8 mouse cellular contexts compared by ENCODE assay signal in genomic region chr2:33918318-33918717, GRCm38 (mm10). TPM values are rescaled to one million over a fixed set of nuclear protein-coding genes. Genes with fewer than 3 reads are reported as not detected.
A peak's percentile ranks its signal among the peaks of the same experiment; 100 is the strongest.
DNase-seq lines count a peak whose midpoint lies in the region; ATAC-seq lines count a peak whose summit lies in the region.

No protein-coding gene starts in this region.

- H3K27me3 ChIP-seq in hindbrain, embryonic 10.5 days (ENCODE audit: insufficient read depth, poor library complexity, severe bottlenecking) = peaks cover 25% of the 10 kb centered on the region
- H3K27me3 ChIP-seq in hindbrain, embryonic 14.5 days (ENCODE audit: control insufficient read depth, insufficient read depth, low read length) = no peaks in the 10 kb centered on the region

- H3K9ac ChIP-seq in hindbrain, embryonic 14.5 days = no peak overlapping the region

- H3K36me3 ChIP-seq in hindbrain, embryonic 10.5 days = no peaks in the 10 kb centered on the region
- H3K36me3 ChIP-seq in hindbrain, embryonic 14.5 days (replicated peaks; ENCODE audit: control insufficient read depth, insufficient read depth) = no peaks in the 10 kb centered on the region

- H3K27ac ChIP-seq in hindbrain, embryonic 10.5 days = 0 out of 2 replicates have a peak overlapping the region, but pooled peaks have one; percentile 35
- no peak overlapping the region for H3K27ac ChIP-seq in hindbrain, embryonic 14.5 days

- H3K4me1 ChIP-seq in hindbrain, embryonic 10.5 days (replicated peaks) = peaks cover 35% of the 10 kb centered on the region
- peaks cover 8% of the 10 kb centered on the region; the same call in 1 of the 2 replicates for H3K4me1 ChIP-seq in hindbrain, embryonic 14.5 days (replicated peaks; ENCODE audit: control insufficient read depth, insufficient read depth, low read length)

- no peak for ATAC-seq in hindbrain, embryonic 14.5 days (ENCODE audit: low FRiP score)

- DNase-seq in hindbrain, embryonic 10.5 days (ENCODE audit: low spot score) = peak; percentile 48
- DNase-seq in hindbrain, embryonic 14.5 days (ENCODE audit: low spot score) = no peak
- DNase-seq in CD4-positive helper T cell, adult 2 months (ENCODE audit: low read depth, low spot score) = peak; percentile 71
- DNase-seq in adipocyte (ENCODE audit: low spot score) = peak; percentile 29
- peak; percentile 63 for DNase-seq in forelimb bud, embryonic 11.5 days (ENCODE audit: low read depth, low spot score)
- DNase-seq in lung, adult 18-20 months = peak; percentile 28 to 43
- peak; percentile 45 to 69 for DNase-seq in spleen, postnatal 14 days (ENCODE audit: low spot score in 2 of 2)
- no peak for DNase-seq in frontal cortex, postnatal 36 days (ENCODE audit: low spot score in 2 of 2)

- H3K9me3 ChIP-seq in hindbrain, embryonic 10.5 days = no peaks in the 10 kb centered on the region
- no peaks in the 10 kb centered on the region for H3K9me3 ChIP-seq in hindbrain, embryonic 14.5 days (ENCODE audit: control insufficient read depth, low read length)

- no peak overlapping the region for H3K4me2 ChIP-seq in hindbrain, embryonic 14.5 days (replicated peaks)

- WGBS in hindbrain, embryonic 10.5 days = 68% methylated on average over 6 of the region's 6 CpGs
- 70% methylated on average over 6 of the region's 6 CpGs for WGBS in hindbrain, embryonic 14.5 days

- H3K4me3 ChIP-seq in hindbrain, embryonic 10.5 days = no peak overlapping the region
- no peak overlapping the region for H3K4me3 ChIP-seq in hindbrain, embryonic 14.5 days (replicated peaks; ENCODE audit: low read length)

RNA-seq across cellular contexts. Expression of gene Mvb12b, which starts 30.6 kb away (rescaled TPM):
- 22.7 and 28.8 TPM in 2 replicates for polyA plus RNA-seq in hindbrain, embryonic 10.5 days (2016; fragmentation: Nextera tagmentation; extraction: Ambion mirVana)
- 48.0 and 54.9 TPM in 2 replicates for polyA plus RNA-seq in hindbrain, embryonic 14.5 days (2014; fragmentation: Nextera tagmentation; extraction: Ambion mirVana)

Comparison
In these comparisons a context has a peak if more than half of its experiments do, and no peak if none do; other contexts are left out.
1. DNase-seq: peak in hindbrain, embryonic 10.5 days (single experiment), CD4-positive helper T cell, adult 2 months (single experiment), adipocyte (single experiment), forelimb bud, embryonic 11.5 days (single experiment), lung, adult 18-20 months (2 of 2) and spleen, postnatal 14 days (2 of 2); none in hindbrain, embryonic 14.5 days (single experiment) and frontal cortex, postnatal 36 days (0 of 2).